Mouse (Mus musculus) kidney, embryonic 14.5 days (tissue): ENCODE measurements around the gene Dennd2a. TPM values are rescaled to one million over a fixed set of nuclear protein-coding genes. Genes with fewer than 3 reads are reported as not detected.
A peak's percentile ranks its signal among the peaks of the same experiment; 100 is the strongest.

Experiments
- ATAC-seq: fragments of 200-750 bp; cut with Nextera tagmentation; 2 replicates; pipeline ENCODE4 v1.8.0; 2017; ENCODE audit warnings: moderate number of reproducible peaks, mild to moderate bottlenecking, moderate TSS enrichment, moderate library complexity; ENCODE audit not compliant: low FRiP score, low TSS enrichment
- H3K27ac ChIP-seq: fragments of 300-500 bp; sonication (generic); 2 replicates; pipeline ENCODE4 v1.5.1; 2014; ENCODE audit warnings: low read depth, mild to moderate bottlenecking, low read length, moderate library complexity, mixed read lengths
- H3K27me3 ChIP-seq: fragments of 300-500 bp; sonication (generic); 2 replicates; pipeline ENCODE4 v1.6.1; 2014; ENCODE audit warnings: mild to moderate bottlenecking, low read length; ENCODE audit not compliant: control insufficient read depth, insufficient read depth
- H3K36me3 ChIP-seq: fragments of 300-500 bp; sonication (generic); 2 replicates; pipeline ENCODE4 v1.6.1; 2014; ENCODE audit warnings: low read length, mixed read lengths; ENCODE audit not compliant: control insufficient read depth, insufficient read depth
- H3K4me1 ChIP-seq: fragments of 300-500 bp; sonication (generic); 2 replicates; pipeline ENCODE4 v1.6.1; 2014; ENCODE audit warnings: low read length, mixed read lengths; ENCODE audit not compliant: control insufficient read depth, insufficient read depth
- H3K4me2 ChIP-seq: fragments of 300-500 bp; sonication (generic); replicated peaks from 2 replicates; pipeline ENCODE4 v1.6.1; 2014; ENCODE audit warnings: low read depth, mild to moderate bottlenecking, low read length
- H3K4me3 ChIP-seq: fragments of 300-500 bp; sonication (generic); 2 replicates; pipeline ENCODE4 v1.5.1; 2014; ENCODE audit warnings: mild to moderate bottlenecking, low read length
- H3K9ac ChIP-seq: fragments of 300-500 bp; sonication (generic); 2 replicates; pipeline ENCODE4 v1.6.1; 2014; ENCODE audit warnings: low read depth, mild to moderate bottlenecking, low read length, moderate library complexity
- H3K9me3 ChIP-seq: fragments of 300-500 bp; sonication (generic); 2 replicates; pipeline ENCODE4 v1.6.1; 2016; ENCODE audit warnings: low read length; ENCODE audit not compliant: control insufficient read depth
- WGBS: fragments of 180-500 bp; shearing (Covaris S2); extraction: QIAGEN DNeasy Blood & Tissue Kit; methylation state at CpG from one replicate; pipeline ENCODE4 v1.1.7; 2014; 5-methylcytosine and 5-hydroxymethylcytosine counted together
- polyA plus RNA-seq: library from polyadenylated mRNA; unstranded; fragments of >200 nt; fragmentation: Nextera tagmentation; extraction: Ambion mirVana; gene quantifications from 2 replicates; pipeline ENCODE4 v1.2.1, GENCODE M21; 2014

Gene Dennd2a
- polyA plus RNA-seq, 1 experiment from 2014 or later, result 31.8 TPM

DNA sequence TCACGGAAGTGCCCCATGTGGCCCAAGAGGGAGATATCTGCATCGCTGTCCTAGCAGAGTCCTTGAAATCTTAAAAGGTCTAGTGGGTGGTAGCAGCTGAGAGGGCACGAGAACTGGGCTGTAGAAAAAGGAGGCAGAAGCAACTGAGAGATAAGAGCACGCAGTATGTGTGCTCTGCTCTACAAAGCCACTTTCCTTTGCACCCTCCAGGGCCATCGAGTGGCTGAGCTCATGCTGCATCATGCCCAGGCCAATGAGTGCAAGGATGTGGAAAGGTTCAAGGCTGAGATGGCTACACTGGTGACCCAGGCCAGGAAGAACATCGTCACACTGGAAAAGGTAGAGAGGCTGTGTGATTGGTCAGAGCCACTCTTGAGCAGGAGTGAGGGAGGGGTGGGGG is 27.9 kb upstream of the Dennd2a start, which contains the start of gene Gm42420:
Gm42420 (plus strand) TSS at position 237 of the 400 bp plus-strand sequence.
- Histone ChIP-seq H3K4me1 (no peaks in the 10 kb centered on the region), H3K9ac (no peak within 1 kb of the TSS), H3K27ac (no peak within 1 kb of the TSS), H3K4me3 (no peak within 1 kb of the TSS), H3K4me2 (no peak within 1 kb of the TSS), H3K36me3 (peaks cover 20% of the 10 kb centered on the region; the same call in 1 of the 2 replicates), H3K27me3 (no peaks in the 10 kb centered on the region), H3K9me3 (no peaks in the 10 kb centered on the region)
- 90% methylated on average over 6 of the region's 6 CpGs for WGBS
- no peak for ATAC-seq

DNA sequence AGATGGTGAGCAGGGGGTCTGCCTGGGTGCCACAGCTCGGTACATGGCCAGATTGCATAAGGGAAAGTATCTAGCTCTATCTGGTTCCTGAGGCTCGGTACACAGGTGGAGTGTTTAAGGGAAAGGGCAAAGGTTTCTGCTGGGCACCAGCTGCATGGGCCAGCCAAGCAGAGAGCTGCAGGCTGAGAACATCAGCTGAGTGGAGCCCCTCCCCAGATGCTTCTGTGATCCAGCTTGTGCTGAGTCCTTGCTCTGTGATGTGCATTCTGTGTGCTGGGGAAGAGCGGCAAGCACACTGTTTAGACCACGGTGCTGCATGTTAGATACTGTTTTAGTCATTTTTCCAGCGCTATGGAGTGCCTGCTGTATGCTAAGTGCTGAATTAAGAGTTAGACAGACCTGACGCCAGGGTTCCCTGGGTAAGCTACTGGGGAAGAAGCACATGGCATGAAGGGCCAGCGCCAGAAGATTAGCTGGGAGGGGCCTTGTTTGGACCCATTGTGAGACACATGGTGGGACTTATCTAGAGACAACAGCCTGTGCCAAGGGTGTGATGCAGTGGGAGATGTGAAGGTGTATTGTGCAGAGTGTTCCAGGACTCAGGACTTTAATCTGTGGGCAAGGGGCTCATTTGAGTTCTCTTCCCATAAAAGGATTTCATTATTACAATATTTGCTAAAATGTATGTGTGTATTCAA is 23.6 kb upstream of the Dennd2a start:
- ATAC-seq, result no peak
- no peak overlapping the region for H3K9ac ChIP-seq
- H3K4me2 ChIP-seq, result no peak overlapping the region
- 81% methylated on average over 7 of the region's 7 CpGs for WGBS
- H3K4me3 ChIP-seq, result no peak overlapping the region
- no peaks in the 10 kb centered on the region for H3K9me3 ChIP-seq
- no peaks in the 10 kb centered on the region for H3K27me3 ChIP-seq
- H3K27ac ChIP-seq, result no peak overlapping the region
- no peaks in the 10 kb centered on the region for H3K4me1 ChIP-seq
- H3K36me3 ChIP-seq, result peaks cover 26% of the 10 kb centered on the region; the same call in 1 of the 2 replicates

DNA sequence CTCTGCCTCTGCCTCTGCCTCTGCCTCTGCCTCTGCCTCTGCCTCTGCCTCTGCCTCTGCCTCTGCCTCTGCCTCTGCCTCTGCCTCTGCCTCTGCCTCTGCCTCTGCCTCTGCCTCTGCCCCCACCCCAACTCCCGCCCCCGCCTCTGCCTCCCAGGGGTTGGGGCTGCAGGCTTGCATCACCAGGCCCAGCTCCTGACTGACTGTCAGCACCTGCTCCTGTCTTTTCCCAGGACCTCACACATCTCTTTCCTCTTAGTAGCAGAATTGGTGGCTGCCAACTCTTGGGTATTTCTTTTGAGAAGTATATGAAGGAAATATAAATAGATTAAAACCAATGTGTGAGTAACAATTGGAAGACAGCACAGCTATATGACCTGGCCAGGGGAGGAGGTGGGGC is 22.9 kb upstream of the Dennd2a start:
- no peak for ATAC-seq
- WGBS, result 76% methylated on average over 2 of the region's 2 CpGs
- no peaks in the 10 kb centered on the region for H3K4me1 ChIP-seq
- H3K36me3 ChIP-seq, result peaks cover 25% of the 10 kb centered on the region; the same call in 1 of the 2 replicates
- no peak overlapping the region for H3K4me3 ChIP-seq
- no peak overlapping the region for H3K4me2 ChIP-seq
- no peaks in the 10 kb centered on the region for H3K9me3 ChIP-seq
- H3K27me3 ChIP-seq, result no peaks in the 10 kb centered on the region
- no peak overlapping the region for H3K9ac ChIP-seq
- H3K27ac ChIP-seq, result no peak overlapping the region

DNA sequence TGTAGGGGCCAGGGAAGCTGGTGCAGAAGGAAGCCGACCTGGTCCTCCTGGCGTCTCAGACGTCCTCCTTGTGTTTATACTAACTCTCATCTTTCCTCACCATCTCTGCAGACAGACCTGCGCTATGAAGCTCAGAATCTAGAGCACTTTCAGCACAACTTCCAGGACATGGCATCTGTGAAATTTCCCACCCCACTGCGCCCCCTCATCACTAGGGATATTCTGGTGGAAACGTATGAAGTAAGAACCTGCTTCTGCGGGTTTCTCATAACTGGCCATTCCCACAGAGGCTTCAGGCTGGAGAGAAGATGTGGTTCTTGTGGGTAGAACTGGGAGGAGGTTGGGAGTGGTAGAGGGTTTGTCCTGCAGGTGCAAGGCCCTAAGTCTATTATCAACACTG is 21.9 kb upstream of the Dennd2a start:
- ATAC-seq, result no peak
- H3K4me1 ChIP-seq, result peaks cover 6% of the 10 kb centered on the region
- 79% methylated on average over 7 of the region's 7 CpGs for WGBS
- no peak overlapping the region for H3K4me2 ChIP-seq
- no peak overlapping the region for H3K9ac ChIP-seq
- no peaks in the 10 kb centered on the region for H3K9me3 ChIP-seq
- no peaks in the 10 kb centered on the region for H3K27me3 ChIP-seq
- no peak overlapping the region for H3K27ac ChIP-seq
- H3K36me3 ChIP-seq, result peaks cover 24% of the 10 kb centered on the region; the same call in 1 of the 2 replicates
- H3K4me3 ChIP-seq, result no peak overlapping the region

DNA sequence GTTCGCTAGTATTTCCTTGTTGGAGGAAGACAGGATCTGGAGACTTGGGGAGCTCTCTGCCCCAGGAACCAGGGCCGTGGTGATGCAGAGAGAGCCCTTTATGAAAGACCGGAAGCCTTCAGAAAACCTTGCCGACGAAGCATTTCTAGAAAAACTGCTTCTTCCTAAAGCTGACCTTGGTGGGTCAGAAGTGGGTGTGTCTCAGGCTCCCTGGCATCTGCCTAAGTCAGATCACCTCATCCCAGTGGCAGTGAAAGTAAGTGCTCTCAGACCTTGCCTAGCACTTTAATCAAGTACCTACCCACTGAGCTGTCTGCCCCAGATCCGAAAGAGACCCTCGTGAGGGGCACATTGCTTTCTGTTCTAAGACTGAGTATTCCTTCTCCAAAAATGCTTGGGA is 17.3 kb upstream of the Dennd2a start:
- Histone ChIP-seq H3K9ac (peak overlapping the region; percentile 83; the same call in 1 of the 2 replicates), H3K27me3 (no peaks in the 10 kb centered on the region), H3K36me3 (peaks cover 9% of the 10 kb centered on the region; the same call in 1 of the 2 replicates), H3K4me2 (peak overlapping the region; percentile 85), H3K27ac (no peak overlapping the region), H3K9me3 (no peaks in the 10 kb centered on the region), H3K4me1 (peaks cover 9% of the 10 kb centered on the region), H3K4me3 (peak overlapping the region; percentile 83; the same call in 1 of the 2 replicates)
- 71% methylated on average over 7 of the region's 7 CpGs for WGBS
- no peak for ATAC-seq

DNA sequence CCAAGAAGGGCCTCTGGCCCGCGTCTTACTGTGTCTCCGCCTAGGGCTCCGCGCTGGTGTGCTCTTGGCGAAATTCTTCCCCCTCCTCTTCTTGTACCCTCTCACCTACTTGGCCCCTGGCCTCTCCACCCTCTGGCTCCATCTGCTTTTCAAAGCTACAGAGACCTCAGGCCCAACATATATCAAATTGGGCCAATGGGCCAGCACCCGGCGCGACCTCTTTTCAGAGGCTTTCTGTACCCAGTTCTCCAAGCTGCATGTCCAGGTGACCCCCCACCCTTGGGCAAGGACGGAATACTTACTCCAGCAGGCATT is 16.8 kb upstream of the Dennd2a start:
- no peaks in the 10 kb centered on the region for H3K27me3 ChIP-seq
- 18% methylated on average over 10 of the region's 10 CpGs for WGBS
- H3K4me1 ChIP-seq, result peaks cover 9% of the 10 kb centered on the region
- H3K27ac ChIP-seq, result peak overlapping the region; percentile 91; the same call in 1 of the 2 replicates
- peaks cover 9% of the 10 kb centered on the region; the same call in 1 of the 2 replicates for H3K36me3 ChIP-seq
- H3K9me3 ChIP-seq, result no peaks in the 10 kb centered on the region
- peak; percentile 47; the same call in 1 of the 2 replicates for ATAC-seq
- H3K9ac ChIP-seq, result peak overlapping the region; percentile 83
- peak overlapping the region; percentile 83 for H3K4me3 ChIP-seq
- H3K4me2 ChIP-seq, result peak overlapping the region; percentile 85

DNA sequence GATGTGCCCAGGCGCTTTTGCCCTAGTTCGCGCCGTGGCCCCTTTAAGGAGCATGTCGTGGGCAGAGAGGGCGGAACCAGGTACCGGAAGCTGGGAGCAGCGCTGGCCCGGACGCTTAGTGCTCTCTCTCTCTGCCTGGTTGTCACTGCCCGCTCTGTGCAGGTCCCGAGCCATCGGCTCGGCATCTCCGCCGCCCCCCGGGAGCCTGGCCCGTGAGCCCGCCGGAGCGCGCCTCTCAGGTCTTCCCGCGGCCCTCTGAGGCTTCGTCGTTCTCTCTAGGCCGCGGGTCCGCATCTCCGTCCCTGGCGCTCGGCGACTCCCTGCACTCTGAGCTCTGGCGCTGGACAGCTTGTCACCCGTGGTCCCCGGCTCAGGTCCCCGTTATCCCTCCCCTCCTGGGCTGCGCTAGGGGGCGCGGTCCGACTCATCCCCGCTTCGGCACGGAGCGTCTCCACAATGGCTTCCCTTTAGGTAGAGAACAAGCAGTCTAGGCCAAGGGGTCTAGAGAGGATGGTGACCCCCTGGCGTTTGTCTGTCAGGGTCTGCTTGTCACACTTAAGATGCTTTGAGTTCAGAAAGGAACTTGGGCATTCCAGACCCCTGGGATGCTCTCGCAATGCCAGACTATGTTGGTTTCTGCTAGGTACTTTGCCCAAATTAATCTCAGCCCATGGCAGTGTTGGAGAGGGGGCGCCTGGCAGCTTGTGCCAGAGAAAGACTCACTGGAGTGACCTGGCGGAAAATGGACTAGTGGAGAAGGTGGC is 16.3 kb upstream of the Dennd2a start, which contains the start of gene Adck2:
Adck2 (plus strand) TSS at position 83 of the 764 bp plus-strand sequence.
- no peaks in the 10 kb centered on the region for H3K27me3 ChIP-seq
- H3K36me3 ChIP-seq, result peaks cover 5% of the 10 kb centered on the region; the same call in 1 of the 2 replicates
- H3K9me3 ChIP-seq, result no peaks in the 10 kb centered on the region
- under 1% methylated on average over 48 of the region's 49 CpGs for WGBS
- peak; percentile 96 for ATAC-seq
- peak within 1 kb of the TSS; percentile 91 for H3K27ac ChIP-seq
- H3K4me2 ChIP-seq, result peak within 1 kb of the TSS; percentile 85
- H3K4me3 ChIP-seq, result peak within 1 kb of the TSS; percentile 83
- peak within 1 kb of the TSS; percentile 83 for H3K9ac ChIP-seq
- peaks cover 9% of the 10 kb centered on the region for H3K4me1 ChIP-seq

DNA sequence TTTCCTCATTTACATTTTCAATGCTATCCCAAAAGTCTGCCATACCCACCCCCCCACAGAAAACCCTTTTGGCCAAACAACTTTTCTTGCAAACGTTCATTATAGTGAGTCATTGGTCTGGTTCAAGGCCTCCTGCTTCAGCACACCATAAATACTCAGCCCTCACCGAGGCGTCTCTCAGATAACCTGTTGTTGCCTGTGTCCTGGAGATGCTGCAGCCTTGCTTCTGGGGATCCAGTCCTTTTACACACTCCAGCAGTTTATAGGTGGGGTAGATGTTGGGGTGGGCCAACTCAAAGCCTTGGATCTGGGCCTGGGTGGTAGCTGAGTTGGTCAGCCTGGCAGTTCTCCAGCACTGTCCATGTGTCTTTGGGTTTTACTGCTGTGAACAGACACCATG is 12.8 kb upstream of the Dennd2a start:
- H3K27me3 ChIP-seq, result no peaks in the 10 kb centered on the region
- H3K36me3 ChIP-seq, result no peaks in the 10 kb centered on the region
- WGBS, result 48% methylated on average over 3 of the region's 3 CpGs
- no peak overlapping the region for H3K4me3 ChIP-seq
- H3K4me1 ChIP-seq, result peaks cover 9% of the 10 kb centered on the region
- no peak overlapping the region for H3K9ac ChIP-seq
- no peak overlapping the region for H3K27ac ChIP-seq
- no peak overlapping the region for H3K4me2 ChIP-seq
- H3K9me3 ChIP-seq, result no peaks in the 10 kb centered on the region
- ATAC-seq, result no peak

DNA sequence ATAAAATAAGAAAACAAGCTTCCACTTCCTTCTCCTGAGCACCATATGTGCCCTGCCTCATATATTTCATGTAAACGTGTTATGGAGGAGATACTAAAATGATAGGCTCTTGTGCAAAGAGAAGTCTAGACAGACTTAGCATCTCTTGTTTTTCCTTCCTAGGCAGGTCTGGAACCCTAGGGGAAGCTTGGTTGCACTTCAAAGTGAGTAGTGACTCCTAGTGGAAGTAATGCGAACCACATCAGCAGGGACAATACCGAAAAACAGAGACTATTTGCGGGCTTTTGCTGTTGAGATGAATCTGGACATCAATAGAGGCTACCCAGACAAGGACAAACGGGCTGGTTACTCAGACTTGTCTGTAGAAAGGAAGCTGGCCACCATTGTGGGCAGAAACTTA is 9.9 kb upstream of the Dennd2a start:
- Histone ChIP-seq H3K4me2 (no peak overlapping the region), H3K4me1 (no peaks in the 10 kb centered on the region), H3K9ac (no peak overlapping the region), H3K27me3 (no peaks in the 10 kb centered on the region), H3K9me3 (no peaks in the 10 kb centered on the region), H3K4me3 (no peak overlapping the region), H3K27ac (no peak overlapping the region), H3K36me3 (no peaks in the 10 kb centered on the region)
- 20% methylated on average over 5 of the region's 5 CpGs for WGBS
- ATAC-seq, result 0 out of 2 replicates have a peak, but pooled peaks have one; percentile 34
